Mouse (Mus musculus) midbrain, embryonic 13.5 days (tissue): Measurements from ENCODE around the gene Sike1. TPM values are rescaled to one million over a fixed set of nuclear protein-coding genes. Genes with fewer than 3 reads are reported as not detected.

Source experiments
- ATAC-seq: fragments of 200-750 bp; cut with Nextera tagmentation; 2 replicates; pipeline ENCODE4 v1.8.0; 2017; ENCODE audit warnings: mild to moderate bottlenecking, moderate TSS enrichment, moderate library complexity
- H3K27ac ChIP-seq: fragments of 300-500 bp; sonication (generic); 2 replicates; pipeline ENCODE4 v1.5.1; 2015; ENCODE audit warnings: inconsistent platforms, mild to moderate bottlenecking, moderate library complexity
- H3K27me3 ChIP-seq: fragments of 300-500 bp; sonication (generic); 2 replicates; pipeline ENCODE4 v1.6.1; 2015; ENCODE audit warnings: mild to moderate bottlenecking, inconsistent platforms
- H3K36me3 ChIP-seq: fragments of 300-500 bp; sonication (generic); 2 replicates; pipeline ENCODE4 v1.6.1; 2015; ENCODE audit warnings: mild to moderate bottlenecking, inconsistent platforms
- H3K4me1 ChIP-seq: fragments of 300-500 bp; sonication (generic); replicated peaks from 2 replicates; pipeline ENCODE4 v1.6.1; 2015; ENCODE audit warnings: inconsistent platforms
- H3K4me2 ChIP-seq: fragments of 300-500 bp; sonication (generic); replicated peaks from 2 replicates; pipeline ENCODE4 v1.6.1; 2015; ENCODE audit warnings: moderate library complexity, mild to moderate bottlenecking, inconsistent platforms
- H3K4me3 ChIP-seq: fragments of 300-500 bp; sonication (generic); replicated peaks from 2 replicates; pipeline ENCODE4 v1.5.1; 2015; ENCODE audit warnings: mild to moderate bottlenecking, inconsistent platforms
- H3K9ac ChIP-seq: fragments of 300-500 bp; sonication (generic); replicated peaks from 2 replicates; pipeline ENCODE4 v1.6.1; 2015; ENCODE audit warnings: mild to moderate bottlenecking, inconsistent platforms
- H3K9me3 ChIP-seq: fragments of 300-500 bp; sonication (generic); 2 replicates; pipeline ENCODE4 v1.6.1; 2016; ENCODE audit warnings: mild to moderate bottlenecking, inconsistent platforms
- WGBS: fragments of 180-500 bp; shearing (Covaris S2); methylation state at CpG from one replicate; pipeline ENCODE4 v1.1.7; 2015; 5-methylcytosine and 5-hydroxymethylcytosine counted together
- polyA plus RNA-seq: library from polyadenylated mRNA; unstranded; fragments of >200 nt; fragmentation: Nextera tagmentation; extraction: Ambion mirVana; gene quantifications from 2 replicates; pipeline ENCODE4 v1.2.1, GENCODE M21; 2015

Sike1 gene
- polyA plus RNA-seq, 1 experiment from 2014 or later = 64.8 TPM

DNA sequence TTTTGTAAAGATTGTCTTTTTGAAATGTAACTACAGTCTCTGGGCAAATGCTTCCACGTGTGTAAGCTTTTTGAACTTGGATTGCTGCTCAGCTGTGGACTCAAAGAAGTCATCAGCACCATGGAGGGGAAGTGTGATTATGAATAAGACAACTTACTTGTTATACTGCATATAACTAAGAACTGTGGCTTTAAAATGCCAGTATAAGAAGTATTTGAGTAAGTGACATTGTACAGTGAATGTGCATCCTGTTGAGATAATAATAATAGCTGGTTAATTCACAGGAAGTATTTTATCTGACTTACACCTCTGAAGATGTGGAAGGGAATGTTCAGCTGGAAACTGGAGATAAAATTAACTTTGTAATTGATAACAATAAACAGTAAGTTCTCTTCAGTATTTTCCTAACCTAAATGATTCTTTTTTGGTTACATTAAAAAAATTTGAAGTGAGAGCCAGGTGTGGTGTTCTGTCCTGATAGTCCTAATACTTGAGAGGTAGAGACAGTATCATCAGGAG, 45.4 kb downstream of the Sike1 start:
- Histone ChIP-seq H3K9me3 (no peaks in the 10 kb centered on the region), H3K36me3 (peaks cover 61% of the 10 kb centered on the region), H3K4me3 (no peak overlapping the region), H3K4me1 (no peaks in the 10 kb centered on the region), H3K4me2 (no peak overlapping the region), H3K27ac (no peak overlapping the region), H3K9ac (no peak overlapping the region), H3K27me3 (no peaks in the 10 kb centered on the region)
- WGBS = 86% methylated on average over 1 of the region's 1 CpGs
- no peak for ATAC-seq

GRCm38 (mm10) chr3:103056016-103056595, 60.6 kb downstream of the Sike1 start:
- Histone ChIP-seq H3K27me3 (no peaks in the 10 kb centered on the region), H3K9me3 (no peaks in the 10 kb centered on the region), H3K4me3 (no peak overlapping the region), H3K36me3 (peaks cover 60% of the 10 kb centered on the region), H3K9ac (no peak overlapping the region), H3K27ac (no peak overlapping the region), H3K4me2 (no peak overlapping the region), H3K4me1 (peaks cover 12% of the 10 kb centered on the region)
- ATAC-seq = no peak
- 87% methylated on average over 5 of the region's 5 CpGs for WGBS

DNA sequence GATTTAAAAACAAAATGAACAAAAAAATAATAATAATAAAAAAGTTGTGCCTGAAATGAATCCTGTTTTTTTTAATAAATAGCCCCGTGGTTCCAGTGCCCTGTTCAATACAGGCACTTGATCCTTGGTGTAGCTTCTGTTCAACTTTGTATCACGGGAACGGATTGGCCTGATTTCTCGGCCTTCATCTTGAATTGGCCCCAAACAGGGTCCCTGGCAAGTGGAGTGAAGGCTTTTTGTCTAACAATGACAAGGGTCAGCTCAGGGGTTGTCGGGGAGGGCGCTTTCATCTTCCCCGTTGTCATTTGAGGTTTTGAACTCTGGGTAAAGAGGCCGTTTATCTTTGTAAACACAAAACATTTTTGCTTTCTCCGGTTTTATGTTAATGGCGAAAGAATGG, 62.2 kb downstream of the Sike1 start:
- WGBS = 1% methylated on average over 10 of the region's 10 CpGs
- Histone ChIP-seq H3K27me3 (no peaks in the 10 kb centered on the region), H3K4me1 (peaks cover 12% of the 10 kb centered on the region), H3K4me2 (peak overlapping the region; percentile 66), H3K9me3 (no peaks in the 10 kb centered on the region), H3K36me3 (peaks cover 61% of the 10 kb centered on the region), H3K4me3 (peak overlapping the region; percentile 66), H3K27ac (peak overlapping the region; percentile 91), H3K9ac (peak overlapping the region; percentile 82)
- peak; percentile 74 for ATAC-seq

Other genes starting within 250 kb of the Sike1 start
- 0.12 and 0.16 TPM in 2 replicates for gene Tshb, start 213.0 kb upstream of the Sike1 start, polyA plus RNA-seq
- not detected in 2 replicates for gene Sycp1, start 59.6 kb upstream of the Sike1 start, polyA plus RNA-seq
- 0.22 TPM in 1 of 2 replicates, not detected in the other for gene Nr1h5, start 31.6 kb upstream of the Sike1 start, polyA plus RNA-seq
- 476 and 510 TPM in 2 replicates for gene Csde1, start 24.7 kb downstream of the Sike1 start, polyA plus RNA-seq
- 119 and 124 TPM in 2 replicates for gene Nras, start 62.6 kb downstream of the Sike1 start, polyA plus RNA-seq
- gene Ampd1, start 78.3 kb downstream of the Sike1 start, polyA plus RNA-seq = not detected in 2 replicates
- gene Dennd2c, start 106.9 kb downstream of the Sike1 start, polyA plus RNA-seq = 1.2 and 1.4 TPM in 2 replicates
- 247 and 261 TPM in 2 replicates for gene Bcas2, start 175.9 kb downstream of the Sike1 start, polyA plus RNA-seq